Mouse (Mus musculus): ENCODE results near the gene Atp8b2.

- TF ChIP-seq EP300 (IDR thresholded peaks at IDR 0.05; ENCODE audit: low read depth), result no peak
- no peak for TF ChIP-seq CTCF (IDR thresholded peaks at IDR 0.05; ENCODE audit: low read depth)
These were observed 65.3 kb downstream of the Atp8b2 start for GRCm38 (mm10) chr3:89898011-89898410.
